Mouse (Mus musculus) left cerebral cortex, adult 18-20 months (tissue): ENCODE measurements at regions not wholly inside any gene's neighbourhood (a gene's known extent, or its start where the extent isn't known, plus 50 kb on each side); places are given as distances from the start of the nearest gene placed in this dataset.
A peak's percentile ranks its signal among the peaks of the same experiment; 100 is the strongest.

Experiments
- DNase-seq, 2 experiments: peaks; one replicate each; pipeline ENCODE4 v3.0.0; 2021 to 2022; ENCODE audit warnings: low spot score in 2 of 2, mixed read lengths in 1 of 2

DNA sequence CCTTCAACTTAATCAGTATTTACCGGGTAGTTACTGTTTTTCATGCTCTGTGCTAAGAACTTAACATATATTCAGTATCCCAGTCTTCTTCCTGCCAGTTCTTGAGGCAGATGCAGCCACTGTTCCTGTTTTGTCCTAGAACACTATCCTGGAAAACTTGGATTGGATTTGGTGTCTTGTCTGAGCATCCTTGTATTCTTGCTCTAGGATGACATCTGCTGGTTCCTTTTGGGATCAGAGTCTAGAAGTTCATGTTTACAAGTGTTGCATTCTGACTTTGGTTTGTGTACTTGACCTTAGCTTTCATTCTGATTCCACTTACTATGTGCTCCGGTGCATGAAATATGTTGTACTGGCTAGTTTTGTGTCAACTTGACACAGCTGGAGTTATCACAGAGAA lies 55.4 kb downstream of the Cldn34b3 start:
- DNase-seq, result peak; percentile 1
